Mouse (Mus musculus) MEL (cell line): ENCODE data around the gene Ldhb. TPM values are rescaled to one million over a fixed set of nuclear protein-coding genes. Genes with fewer than 3 reads are reported as not detected.

Experiments
- DNase-seq: peaks from one replicate; pipeline ENCODE4 v3.0.0; 2011; ENCODE audit warnings: low read depth, low spot score
- H3K27ac ChIP-seq: 2 replicates; pipeline ENCODE4 v1.5.1; 2012; ENCODE audit warnings: low read depth, mild to moderate bottlenecking, control low read depth, low read length, moderate library complexity; ENCODE audit not compliant: control insufficient read depth
- H3K27me3 ChIP-seq, 2 experiments: fragments of 150-350 bp in 1 of 2; sonication (generic) in 1 of 2; 2 replicates each; pipeline ENCODE4 v1.6.1; 2012; ENCODE audit warnings: low read length in 2 of 2, mild to moderate bottlenecking in 2 of 2, improper control_type of control experiment in 1 of 2, moderate library complexity in 1 of 2; ENCODE audit not compliant: insufficient read depth in 2 of 2, control insufficient read depth in 1 of 2
- H3K36me3 ChIP-seq, 2 experiments: 2 replicates each; pipeline ENCODE4 v1.6.1; 2012 to 2014; ENCODE audit warnings: low read length in 2 of 2, improper control_type of control experiment in 1 of 2, inconsistent platforms in 1 of 2, mild to moderate bottlenecking in 1 of 2; ENCODE audit not compliant: insufficient read depth in 2 of 2, control insufficient read depth in 1 of 2
- H3K4me1 ChIP-seq, 2 experiments: fragments of 150-350 bp in 1 of 2; sonication (generic) in 1 of 2; 2 replicates each; pipeline ENCODE4 v1.6.1; 2012; ENCODE audit warnings: low read length in 2 of 2, improper control_type of control experiment in 1 of 2, mild to moderate bottlenecking in 1 of 2; ENCODE audit not compliant: insufficient read depth in 2 of 2, control insufficient read depth in 1 of 2
- H3K4me3 ChIP-seq, 2 experiments: fragments of 150-350 bp in 1 of 2; sonication (generic) in 1 of 2; 2 replicates each; pipeline ENCODE4 v1.5.1; 2012; ENCODE audit warnings: low read depth in 2 of 2, low read length in 2 of 2, mild to moderate bottlenecking in 2 of 2, moderate library complexity in 2 of 2, control low read depth in 1 of 2, improper control_type of control experiment in 1 of 2; ENCODE audit not compliant: control insufficient read depth in 1 of 2, insufficient read depth in 1 of 2
- H3K79me2 ChIP-seq: 2 replicates; pipeline ENCODE4 v1.6.1; 2012; ENCODE audit warnings: mild to moderate bottlenecking, low read length, moderate library complexity; ENCODE audit not compliant: control insufficient read depth, poor library complexity, insufficient read depth
- H3K9ac ChIP-seq: 2 replicates; pipeline ENCODE4 v1.6.1; 2012; ENCODE audit warnings: low read depth, mild to moderate bottlenecking, control low read depth, low read length, moderate library complexity; ENCODE audit not compliant: control insufficient read depth, poor library complexity, severe bottlenecking
- H3K9me3 ChIP-seq: fragments of 150-350 bp; sonication (generic); replicated peaks from 2 replicates; pipeline ENCODE4 v1.6.1; 2012; ENCODE audit warnings: mild to moderate bottlenecking, low read length, improper control_type of control experiment, moderate library complexity; ENCODE audit not compliant: insufficient read depth
- BHLHE40 ChIP-seq: IDR thresholded peaks from 2 replicates; pipeline ENCODE4 v1.6.1; 2012; ENCODE audit warnings: low read depth, mild to moderate bottlenecking, inconsistent platforms, low read length, improper control_type of control experiment, borderline replicate concordance
- ELF1 ChIP-seq: IDR thresholded peaks from 2 replicates; pipeline ENCODE4 v1.6.1; 2014; ENCODE audit warnings: low read depth, mild to moderate bottlenecking, inconsistent platforms, low read length, improper control_type of control experiment, moderate library complexity
- ETS1 ChIP-seq: IDR thresholded peaks from 2 replicates; pipeline ENCODE4 v1.6.1; 2012; ENCODE audit warnings: low read depth, mild to moderate bottlenecking, inconsistent platforms, low read length, improper control_type of control experiment, moderate library complexity
- GABPA ChIP-seq: IDR thresholded peaks from 2 replicates; pipeline ENCODE4 v1.6.1; 2012; ENCODE audit warnings: low read depth, mild to moderate bottlenecking, inconsistent platforms, low read length, improper control_type of control experiment, moderate library complexity
- JUND ChIP-seq: IDR thresholded peaks from 2 replicates; pipeline ENCODE4 v1.6.1; 2011; ENCODE audit warnings: low read depth, mild to moderate bottlenecking, improper control_type of control experiment, low read length
- KAT2A ChIP-seq: conservative IDR thresholded peaks from 2 replicates; pipeline ENCODE4 v1.6.1; 2012; ENCODE audit warnings: low read depth, low read length, improper control_type of control experiment, inconsistent platforms
- MAX ChIP-seq: IDR thresholded peaks from 2 replicates; pipeline ENCODE4 v1.6.1; 2011; ENCODE audit warnings: low read length, improper control_type of control experiment
- MEF2A ChIP-seq: IDR thresholded peaks from 2 replicates; pipeline ENCODE4 v1.6.1; 2014; ENCODE audit warnings: low read depth, mild to moderate bottlenecking, inconsistent platforms, low read length, improper control_type of control experiment; ENCODE audit not compliant: poor library complexity, insufficient replicate concordance, severe bottlenecking; ENCODE audit errors: extremely low read depth
- MXI1 ChIP-seq: IDR thresholded peaks from 2 replicates; pipeline ENCODE4 v1.6.1; 2011; ENCODE audit warnings: mild to moderate bottlenecking, low read depth, low read length, improper control_type of control experiment
- MYB ChIP-seq: IDR thresholded peaks from 2 replicates; pipeline ENCODE4 v1.6.1; 2011; ENCODE audit warnings: mild to moderate bottlenecking, low read depth, low read length, improper control_type of control experiment
- MYC ChIP-seq: IDR thresholded peaks from 2 replicates; pipeline ENCODE4 v1.6.1; 2011; ENCODE audit warnings: low read depth, mild to moderate bottlenecking, low read length, improper control_type of control experiment, moderate library complexity
- NRF1 ChIP-seq: IDR thresholded peaks from 2 replicates; pipeline ENCODE4 v1.6.1; 2014; ENCODE audit warnings: low read depth, mild to moderate bottlenecking, inconsistent platforms, low read length, improper control_type of control experiment, moderate library complexity; ENCODE audit not compliant: poor library complexity, insufficient read depth, severe bottlenecking
- POLR2AphosphoS2 ChIP-seq: IDR thresholded peaks from 2 replicates; pipeline ENCODE4 v1.6.1; 2011; ENCODE audit warnings: low read length, improper control_type of control experiment
- RAD21 ChIP-seq: IDR thresholded peaks from 2 replicates; pipeline ENCODE4 v1.6.1; 2011; ENCODE audit warnings: mild to moderate bottlenecking, low read depth, low read length, improper control_type of control experiment
- RCOR1 ChIP-seq: IDR thresholded peaks from 2 replicates; pipeline ENCODE4 v1.6.1; 2012; ENCODE audit warnings: low read depth, mild to moderate bottlenecking, inconsistent platforms, low read length, improper control_type of control experiment
- SMC3 ChIP-seq: IDR thresholded peaks from 2 replicates; pipeline ENCODE4 v1.6.1; 2011; ENCODE audit warnings: low read depth, low read length, improper control_type of control experiment
- TAL1 ChIP-seq: IDR thresholded peaks from 2 replicates; pipeline ENCODE4 v1.6.1; 2012; ENCODE audit warnings: mild to moderate bottlenecking, inconsistent platforms, low read length, moderate library complexity, mixed read lengths
- TCF12 ChIP-seq: IDR thresholded peaks from 2 replicates; pipeline ENCODE4 v1.6.1; 2014; ENCODE audit warnings: low read depth, mild to moderate bottlenecking, inconsistent platforms, low read length, improper control_type of control experiment, moderate library complexity
- UBTF ChIP-seq: IDR thresholded peaks from 2 replicates; pipeline ENCODE4 v1.6.1; 2012; ENCODE audit warnings: low read depth, mild to moderate bottlenecking, inconsistent platforms, low read length, improper control_type of control experiment, moderate library complexity, borderline replicate concordance; ENCODE audit not compliant: insufficient read depth
- USF1 ChIP-seq: IDR thresholded peaks from 2 replicates; pipeline ENCODE4 v1.6.1; 2014; ENCODE audit warnings: low read depth, mild to moderate bottlenecking, inconsistent platforms, low read length, improper control_type of control experiment, moderate library complexity
- ZKSCAN1 ChIP-seq: IDR thresholded peaks from 2 replicates; pipeline ENCODE4 v1.6.1; 2012; ENCODE audit warnings: low read depth, mild to moderate bottlenecking, inconsistent platforms, low read length, improper control_type of control experiment, moderate library complexity
- ZMIZ1 ChIP-seq: IDR thresholded peaks from 2 replicates; pipeline ENCODE4 v1.6.1; 2012; ENCODE audit warnings: low read depth, mild to moderate bottlenecking, inconsistent platforms, low read length, improper control_type of control experiment, moderate library complexity
- ZNF384 ChIP-seq: IDR thresholded peaks from 2 replicates; pipeline ENCODE4 v1.6.1; 2012; ENCODE audit warnings: low read depth, mild to moderate bottlenecking, inconsistent platforms, low read length, improper control_type of control experiment
- polyA plus RNA-seq, 2 experiments: library from polyadenylated mRNA; stranded (reverse) in 1 of 2; unstranded in 1 of 2; fragments of >175 nt in 1 of 2; fragments of >200 nt in 1 of 2; gene quantifications; 2 replicates each; pipeline versions ENCODE4 v1.2.1 to v1.2.4; 2012; ENCODE audit warnings: low replicate concordance in 2 of 2, low read depth in 1 of 2; ENCODE audit not compliant: insufficient read length in 2 of 2, insufficient read depth in 1 of 2, missing spikeins in 1 of 2
- total RNA-seq: library from RNA; depleted of rRNA; stranded (reverse); fragments of 300-350 nt; gene quantifications from 2 replicates; pipeline ENCODE4 v1.2.3, GENCODE M21; 2012

The Ldhb gene
- total and polyA plus RNA-seq, 3 experiments: not detected

DNA sequence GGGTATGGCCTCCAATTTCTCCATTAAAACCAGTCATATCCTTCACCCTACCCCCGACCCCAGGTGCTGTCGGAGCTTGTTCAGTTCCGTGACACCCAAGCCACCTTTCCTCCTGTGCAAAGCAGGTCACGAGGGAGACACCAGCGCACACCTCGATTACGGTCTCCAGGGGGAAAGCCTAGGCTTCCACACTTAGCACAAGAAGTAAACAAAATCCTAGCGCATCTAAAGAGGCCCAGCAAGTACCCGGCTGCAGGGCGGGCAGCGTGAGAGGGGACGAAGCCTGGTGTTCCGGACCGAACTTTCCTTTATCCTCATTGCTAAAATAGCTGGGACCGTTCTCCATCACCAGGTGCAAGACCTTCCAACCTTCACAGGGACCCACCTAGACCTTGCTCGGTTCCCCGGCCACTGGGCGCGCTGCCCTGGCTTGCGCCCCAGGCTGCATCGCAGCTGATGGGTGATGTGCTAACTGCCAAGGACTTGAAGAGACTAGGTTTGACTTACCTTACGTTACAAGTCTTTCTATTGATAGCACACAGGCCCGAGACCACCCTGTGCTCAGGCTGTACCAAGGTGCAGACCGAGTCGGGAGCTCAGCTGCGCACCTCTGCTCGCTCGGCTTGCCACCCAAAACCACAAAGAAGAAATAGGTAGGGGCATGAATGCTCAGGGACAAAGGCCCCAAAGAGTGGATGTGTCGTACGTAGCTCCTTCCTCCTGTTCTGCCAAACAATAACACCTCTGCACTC, 548 bp downstream of the Ldhb start:
- no peaks in the 10 kb centered on the region for H3K9me3 ChIP-seq
- H3K27ac ChIP-seq: no peak overlapping the region
- no peaks in the 10 kb centered on the region for H3K4me1 ChIP-seq
- H3K79me2 ChIP-seq: no peaks in the 10 kb centered on the region
- DNase-seq: no peak
- no peaks in the 10 kb centered on the region for H3K36me3 ChIP-seq
- no peak overlapping the region for H3K4me3 ChIP-seq
- no peak overlapping the region for H3K9ac ChIP-seq
- no peaks in the 10 kb centered on the region for H3K27me3 ChIP-seq
- TF ChIP-seq ZKSCAN1 (no peak), JUND (no peak), TAL1 (no peak), UBTF (no peak), ELF1 (no peak)

DNA sequence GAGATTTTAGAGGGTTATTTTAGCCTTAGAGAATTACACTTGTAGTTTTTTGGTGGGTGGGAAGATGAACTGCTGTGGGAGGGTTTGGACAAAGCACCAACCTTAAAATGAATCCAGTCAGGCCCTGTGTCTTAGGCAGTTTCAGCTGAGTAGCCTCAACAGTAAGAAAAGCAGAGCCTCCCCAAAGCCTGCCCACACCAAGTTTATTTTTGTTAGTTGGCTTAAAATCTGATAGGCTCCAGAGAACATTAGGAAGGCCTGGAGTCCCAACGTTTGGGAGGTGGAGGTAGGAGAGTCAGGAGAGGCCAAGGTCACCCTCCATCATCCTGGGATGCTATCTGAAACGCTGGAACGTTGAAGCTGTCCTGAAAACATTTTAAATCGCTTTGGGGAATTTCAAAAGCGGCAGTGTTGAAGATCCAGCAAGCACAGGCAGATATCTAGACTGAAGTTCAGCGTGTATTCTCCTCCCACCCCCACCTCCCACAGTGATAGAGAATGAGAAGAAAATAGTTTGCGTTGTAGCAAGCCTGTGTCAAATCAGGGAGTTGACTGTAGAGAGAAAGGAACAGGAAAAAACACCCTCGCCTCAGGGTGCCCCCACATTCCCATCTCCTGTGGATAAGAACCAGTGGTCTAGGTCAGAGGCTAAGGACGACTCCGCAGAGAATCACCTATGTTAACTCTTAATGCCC, 1.3 kb downstream of the Ldhb start:
- Histone ChIP-seq H3K79me2 (no peaks in the 10 kb centered on the region), H3K9ac (no peak overlapping the region), H3K4me1 (no peaks in the 10 kb centered on the region), H3K36me3 (no peaks in the 10 kb centered on the region), H3K4me3 (no peak overlapping the region), H3K27ac (no peak overlapping the region), H3K9me3 (no peaks in the 10 kb centered on the region), H3K27me3 (no peaks in the 10 kb centered on the region)
- DNase-seq: no peak
- TF ChIP-seq MYC: no peak
- TF ChIP-seq MYB: no peak
- no peak for TF ChIP-seq BHLHE40
- TF ChIP-seq RAD21: no peak
- TF ChIP-seq GABPA: no peak
- no peak for TF ChIP-seq UBTF
- no peak for TF ChIP-seq ZMIZ1
- TF ChIP-seq KAT2A: no peak
- TF ChIP-seq ETS1: no peak
- TF ChIP-seq TCF12: no peak
- no peak for TF ChIP-seq ZNF384
- TF ChIP-seq MEF2A: no peak
- TF ChIP-seq NRF1: no peak
- no peak for TF ChIP-seq USF1
- no peak for TF ChIP-seq MAX
- no peak for TF ChIP-seq SMC3
- no peak for TF ChIP-seq POLR2AphosphoS2
- no peak for TF ChIP-seq MXI1
- no peak for TF ChIP-seq JUND
- TF ChIP-seq RCOR1: no peak
- TF ChIP-seq, all 39 proteins: peak for 0
